Mouse (Mus musculus): ENCODE measurements around the gene Tifab. TPM values are rescaled to one million over a fixed set of nuclear protein-coding genes. Genes with fewer than 3 reads are reported as not detected.
A peak's percentile ranks its signal among the peaks of the same experiment; 100 is the strongest.

Gene Tifab
- polyA plus RNA-seq (2014; fragmentation: Nextera tagmentation; extraction: Ambion mirVana) = 0.36 and 0.38 TPM in 2 replicates

GRCm38 (mm10) chr13:56178416-56179035 lies at the start of gene Tifab:
Gene Tifab, minus strand, starts transcription at chr13:56178885.
- ATAC-seq (replicated peaks; ENCODE audit: insufficient number of reproducible peaks, low FRiP score, low TSS enrichment, low read depth) = no peak
- Histone ChIP-seq H3K27me3 (ENCODE audit: control insufficient read depth, insufficient read depth, low read length) (no peaks in the 10 kb centered on the region), H3K9me3 (replicated peaks; ENCODE audit: control insufficient read depth, low read length) (no peaks in the 10 kb centered on the region), H3K9ac (replicated peaks; ENCODE audit: low read length) (no peak within 1 kb of the TSS), H3K4me1 (ENCODE audit: control insufficient read depth, insufficient read depth, low read length) (no peaks in the 10 kb centered on the region), H3K4me3 (ENCODE audit: low read depth, low read length) (no peak within 1 kb of the TSS), H3K27ac (replicated peaks; ENCODE audit: low read depth, low read length) (no peak within 1 kb of the TSS), H3K36me3 (replicated peaks; ENCODE audit: control insufficient read depth, insufficient read depth, low read depth, low read length) (no peaks in the 10 kb centered on the region), H3K4me2 (ENCODE audit: low read depth, low read length) (no peak within 1 kb of the TSS)
- WGBS = 87% methylated on average over 16 of the region's 16 CpGs
- DNase-seq (ENCODE audit: low spot score) = no peak

DNA sequence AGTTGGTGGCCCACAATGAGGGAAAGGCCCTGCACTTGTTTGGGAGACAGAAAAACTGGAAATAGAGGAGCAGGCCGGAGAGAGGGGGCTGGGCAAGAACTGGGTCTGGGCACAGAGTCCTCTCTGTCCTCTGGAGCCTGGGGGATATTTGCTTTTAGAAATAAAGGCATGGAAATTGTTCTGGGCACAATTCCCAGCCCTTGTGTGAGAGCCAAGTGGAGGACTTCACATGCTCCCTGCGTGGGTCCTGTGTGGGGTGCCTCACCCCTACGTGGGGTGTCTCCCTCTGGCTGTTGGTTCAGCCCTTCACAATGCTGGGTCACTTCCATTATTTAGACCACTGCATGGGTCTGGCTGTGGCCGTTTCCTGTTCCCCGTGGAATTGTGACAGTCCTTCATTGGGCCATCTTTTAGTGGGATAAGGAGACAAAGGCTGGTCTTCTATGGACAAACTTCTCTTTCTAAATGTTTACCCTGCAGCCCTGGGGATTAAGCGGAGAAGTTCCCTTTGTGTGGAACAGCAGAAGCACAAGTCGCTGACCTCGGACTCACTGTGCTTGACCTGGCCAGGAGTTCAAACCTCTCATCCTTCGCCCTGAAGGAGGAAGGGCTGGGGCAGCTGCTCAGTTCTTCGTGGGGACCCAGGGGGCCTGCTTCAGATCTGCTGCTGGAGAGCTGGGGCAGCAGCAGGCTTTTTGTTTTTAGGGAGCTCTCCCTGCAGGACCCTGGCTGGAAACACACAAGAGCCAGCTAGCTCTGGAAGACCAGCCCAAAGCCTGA lies 47.7 kb upstream of the Tifab start:
- peaks cover 24% of the 10 kb centered on the region for H3K27me3 ChIP-seq (ENCODE audit: control insufficient read depth, insufficient read depth, low read length)
- DNase-seq (ENCODE audit: low spot score) = no peak

GRCm38 (mm10) chr13:56223625-56224024 lies 44.9 kb upstream of the Tifab start:
- Histone ChIP-seq H3K9me3 (replicated peaks; ENCODE audit: control insufficient read depth, low read length) (no peaks in the 10 kb centered on the region), H3K4me3 (ENCODE audit: low read depth, low read length) (no peak overlapping the region), H3K36me3 (replicated peaks; ENCODE audit: control insufficient read depth, insufficient read depth, low read depth, low read length) (no peaks in the 10 kb centered on the region), H3K4me2 (ENCODE audit: low read depth, low read length) (no peak overlapping the region), H3K27me3 (ENCODE audit: control insufficient read depth, insufficient read depth, low read length) (peaks cover 24% of the 10 kb centered on the region), H3K9ac (replicated peaks; ENCODE audit: low read length) (no peak overlapping the region), H3K4me1 (ENCODE audit: control insufficient read depth, insufficient read depth, low read length) (peaks cover 3% of the 10 kb centered on the region), H3K27ac (replicated peaks; ENCODE audit: low read depth, low read length) (no peak overlapping the region)
- WGBS = 2% methylated on average over 21 of the region's 21 CpGs
- DNase-seq (ENCODE audit: low spot score) (peak; percentile 40), ATAC-seq (replicated peaks; ENCODE audit: insufficient number of reproducible peaks, low FRiP score, low TSS enrichment, low read depth) (no peak)

More for the DNA sequence above, 47.7 kb upstream of the Tifab start:
- Histone ChIP-seq H3K36me3 (replicated peaks; ENCODE audit: control insufficient read depth, insufficient read depth, low read depth, low read length) (no peaks in the 10 kb centered on the region), H3K4me2 (ENCODE audit: low read depth, low read length) (no peak overlapping the region), H3K9me3 (replicated peaks; ENCODE audit: control insufficient read depth, low read length) (no peaks in the 10 kb centered on the region), H3K4me1 (ENCODE audit: control insufficient read depth, insufficient read depth, low read length) (peaks cover 5% of the 10 kb centered on the region), H3K4me3 (ENCODE audit: low read depth, low read length) (no peak overlapping the region), H3K27ac (replicated peaks; ENCODE audit: low read depth, low read length) (no peak overlapping the region), H3K9ac (replicated peaks; ENCODE audit: low read length) (no peak overlapping the region)
- no peak for ATAC-seq (replicated peaks; ENCODE audit: insufficient number of reproducible peaks, low FRiP score, low TSS enrichment, low read depth)
- WGBS = 13% methylated on average over 10 of the region's 10 CpGs

GRCm38 (mm10) chr13:56222849-56223246 lies 44.2 kb upstream of the Tifab start:
- Histone ChIP-seq H3K36me3 (replicated peaks; ENCODE audit: control insufficient read depth, insufficient read depth, low read depth, low read length) (no peaks in the 10 kb centered on the region), H3K9me3 (replicated peaks; ENCODE audit: control insufficient read depth, low read length) (no peaks in the 10 kb centered on the region), H3K4me2 (ENCODE audit: low read depth, low read length) (no peak overlapping the region), H3K9ac (replicated peaks; ENCODE audit: low read length) (no peak overlapping the region), H3K27ac (replicated peaks; ENCODE audit: low read depth, low read length) (no peak overlapping the region), H3K27me3 (ENCODE audit: control insufficient read depth, insufficient read depth, low read length) (peaks cover 24% of the 10 kb centered on the region), H3K4me3 (ENCODE audit: low read depth, low read length) (no peak overlapping the region), H3K4me1 (ENCODE audit: control insufficient read depth, insufficient read depth, low read length) (peaks cover 3% of the 10 kb centered on the region)
- DNase-seq (ENCODE audit: low spot score) (no peak), ATAC-seq (replicated peaks; ENCODE audit: insufficient number of reproducible peaks, low FRiP score, low TSS enrichment, low read depth) (no peak)
- 7% methylated on average over 4 of the region's 4 CpGs for WGBS

- H3K4me3 ChIP-seq (ENCODE audit: low read depth, low read length) = peak overlapping the region; percentile 33
- peaks cover 24% of the 10 kb centered on the region for H3K27me3 ChIP-seq (ENCODE audit: control insufficient read depth, insufficient read depth, low read length)
- DNase-seq (ENCODE audit: low spot score) (peak; percentile 57), ATAC-seq (replicated peaks; ENCODE audit: insufficient number of reproducible peaks, low FRiP score, low TSS enrichment, low read depth) (no peak)
- WGBS = 1% methylated on average over 50 of the region's 50 CpGs
- H3K36me3 ChIP-seq (replicated peaks; ENCODE audit: control insufficient read depth, insufficient read depth, low read depth, low read length) = no peaks in the 10 kb centered on the region
- H3K4me1 ChIP-seq (ENCODE audit: control insufficient read depth, insufficient read depth, low read length) = peaks cover 3% of the 10 kb centered on the region
- H3K4me2 ChIP-seq (ENCODE audit: low read depth, low read length) = peak overlapping the region; percentile 81
- no peak overlapping the region for H3K27ac ChIP-seq (replicated peaks; ENCODE audit: low read depth, low read length)
- no peaks in the 10 kb centered on the region for H3K9me3 ChIP-seq (replicated peaks; ENCODE audit: control insufficient read depth, low read length)
- peak overlapping the region; percentile 56 for H3K9ac ChIP-seq (replicated peaks; ENCODE audit: low read length)
These were observed 43.5 kb upstream of the Tifab start for GRCm38 (mm10) chr13:56221995-56222848.

DNA sequence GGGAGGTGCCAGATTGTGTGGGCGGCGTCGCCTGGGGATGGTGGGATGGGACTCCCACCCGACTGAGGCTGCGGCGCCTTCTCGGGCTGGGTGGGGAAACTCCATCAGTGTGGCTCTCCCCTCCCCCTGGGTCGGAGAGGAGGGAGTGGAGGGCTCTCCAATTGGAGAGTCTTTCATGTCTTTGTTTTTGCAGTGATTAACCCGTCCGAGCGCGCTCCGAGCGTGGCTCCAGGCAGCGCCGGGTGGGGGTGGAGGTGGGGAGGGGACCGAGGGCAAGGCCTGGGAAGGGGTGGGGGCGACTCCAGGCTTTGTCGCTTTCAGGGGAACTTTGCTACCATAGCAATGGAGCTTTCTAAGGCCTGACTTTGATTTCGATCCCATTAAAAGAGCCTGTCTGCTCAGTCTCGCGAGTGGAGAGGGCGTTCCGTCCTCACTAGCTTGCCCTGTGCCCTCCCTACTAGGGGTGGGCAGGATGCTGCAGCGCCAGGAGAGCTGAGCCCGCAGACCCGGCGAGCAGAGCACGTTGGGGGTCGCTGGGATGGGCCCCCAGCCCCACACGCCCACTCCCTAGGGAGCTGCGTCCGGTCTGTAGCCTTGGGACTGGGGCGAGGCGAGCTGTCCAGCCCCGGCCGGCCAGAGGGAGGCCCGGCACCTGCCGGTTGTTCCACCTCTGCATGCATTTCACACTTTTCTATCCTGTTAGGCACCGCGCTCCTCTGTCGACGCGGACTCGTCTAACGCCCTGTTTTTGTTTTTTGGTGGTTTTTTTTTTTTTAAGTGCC lies 42.6 kb upstream of the Tifab start:
- Histone ChIP-seq H3K27ac (replicated peaks; ENCODE audit: low read depth, low read length) (peak overlapping the region; percentile 78), H3K4me2 (ENCODE audit: low read depth, low read length) (peak overlapping the region; percentile 81), H3K4me3 (ENCODE audit: low read depth, low read length) (peak overlapping the region; percentile 33), H3K36me3 (replicated peaks; ENCODE audit: control insufficient read depth, insufficient read depth, low read depth, low read length) (no peaks in the 10 kb centered on the region), H3K4me1 (ENCODE audit: control insufficient read depth, insufficient read depth, low read length) (no peaks in the 10 kb centered on the region; the same call in 1 of the 2 replicates), H3K27me3 (ENCODE audit: control insufficient read depth, insufficient read depth, low read length) (peaks cover 21% of the 10 kb centered on the region), H3K9me3 (replicated peaks; ENCODE audit: control insufficient read depth, low read length) (no peaks in the 10 kb centered on the region), H3K9ac (replicated peaks; ENCODE audit: low read length) (peak overlapping the region; percentile 56)
- peak; percentile 75 for DNase-seq (ENCODE audit: low spot score)
- 0% methylated on average over 45 of the region's 46 CpGs for WGBS
- peak; percentile 81 for ATAC-seq (replicated peaks; ENCODE audit: insufficient number of reproducible peaks, low FRiP score, low TSS enrichment, low read depth)

DNA sequence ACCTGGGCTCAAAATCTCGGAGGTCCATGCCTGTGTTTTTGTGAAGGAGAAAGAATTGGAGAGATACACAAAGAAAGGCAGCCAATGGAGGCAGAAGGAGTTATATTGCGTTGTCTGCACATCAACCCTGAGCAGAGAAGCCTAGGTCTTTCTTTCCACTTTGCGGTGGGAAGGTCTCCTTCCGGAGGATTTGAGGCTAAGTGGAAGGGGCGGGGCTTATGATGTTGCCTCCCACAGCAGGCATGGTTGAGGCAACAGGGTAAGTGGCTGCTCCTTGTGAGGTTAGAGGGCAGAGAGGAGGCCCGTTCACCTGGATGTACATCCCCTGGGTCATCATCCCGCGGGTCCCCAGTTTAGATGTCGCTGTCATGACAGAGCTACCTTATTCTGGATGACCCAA lies 40.6 kb upstream of the Tifab start:
- DNase-seq (ENCODE audit: low spot score) = no peak
- Histone ChIP-seq H3K4me3 (ENCODE audit: low read depth, low read length) (no peak overlapping the region), H3K36me3 (replicated peaks; ENCODE audit: control insufficient read depth, insufficient read depth, low read depth, low read length) (no peaks in the 10 kb centered on the region), H3K9me3 (replicated peaks; ENCODE audit: control insufficient read depth, low read length) (no peaks in the 10 kb centered on the region), H3K27me3 (ENCODE audit: control insufficient read depth, insufficient read depth, low read length) (peaks cover 21% of the 10 kb centered on the region), H3K4me1 (ENCODE audit: control insufficient read depth, insufficient read depth, low read length) (no peaks in the 10 kb centered on the region; the same call in 1 of the 2 replicates), H3K9ac (replicated peaks; ENCODE audit: low read length) (no peak overlapping the region), H3K27ac (replicated peaks; ENCODE audit: low read depth, low read length) (no peak overlapping the region), H3K4me2 (ENCODE audit: low read depth, low read length) (no peak overlapping the region)
- no peak for ATAC-seq (replicated peaks; ENCODE audit: insufficient number of reproducible peaks, low FRiP score, low TSS enrichment, low read depth)
- WGBS = 58% methylated on average over 9 of the region's 9 CpGs
